In the genomic region with DNA sequence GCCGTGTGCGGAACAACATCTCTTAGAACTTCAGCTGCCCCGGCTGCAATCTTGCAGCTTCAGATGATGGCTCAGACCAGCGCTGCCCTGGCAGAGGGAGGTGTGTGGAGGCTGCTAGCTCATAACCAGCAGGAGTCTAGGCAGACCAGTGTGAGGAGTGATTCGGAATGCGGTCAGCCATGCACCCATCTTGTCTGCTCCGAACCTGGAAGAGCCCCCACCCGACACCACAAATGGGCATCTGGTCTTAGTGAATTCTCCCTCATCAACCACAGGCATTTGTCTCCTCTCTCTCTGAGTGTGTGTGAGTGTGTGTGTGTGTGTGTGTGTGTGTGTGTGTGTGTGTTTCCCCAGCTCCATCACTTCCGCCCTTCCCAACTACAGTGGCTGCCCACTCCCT, we compare ENCODE assay signal across 25 mouse cellular contexts. TPM values are rescaled to one million over a fixed set of nuclear protein-coding genes. Genes with fewer than 3 reads are reported as not detected.
A peak's percentile ranks its signal among the peaks of the same experiment; 100 is the strongest.
DNase-seq lines count a peak whose midpoint lies in the region; ATAC-seq and TF ChIP-seq lines count a peak whose summit lies in the region.
"Had no signal": no experiment of that assay in that cellular context is flagged by ENCODE, and none has a peak within 500 bp of the region (broad histone marks: within the 10 kb centered on the region; RNA-seq: fewer than 3 reads in every experiment).

No protein-coding gene starts in this region.

- peak; percentile 1 for DNase-seq in adrenal gland, postnatal 14 days
- no peak for DNase-seq in adrenal gland, postnatal 4 days (ENCODE audit: low spot score in 2 of 2)
- DNase-seq in heart, adult 2 months: no peak
- no peak for DNase-seq in heart, embryonic 10.5 days (ENCODE audit: low spot score)
- DNase-seq in neural tube, embryonic 10.5 days (ENCODE audit: extremely low spot score, low spot score): no peak
- no peak for DNase-seq in thymus, adult 18-20 months
- DNase-seq: adrenal gland, postnatal 36 days; cerebellum, adult 8-10 months; embryo, embryonic 11 days; gastrocnemius, postnatal 36 days; heart, postnatal 14 days; kidney, adult 8-10 months; kidney, postnatal 4 days; liver, postnatal 0 days; lung, postnatal 4 days; midbrain, embryonic 14.5 days; right cerebral cortex, adult 18-20 months; right cerebral cortex, postnatal 4 days had no signal

- peaks cover 5% of the 10 kb centered on the region for H3K79me2 ChIP-seq in heart, adult 2 months (replicated peaks; ENCODE audit: control insufficient read depth, insufficient read depth, low read length)
- H3K79me2 ChIP-seq in myocyte (ENCODE audit: control insufficient read depth, insufficient read depth): peaks cover 60% of the 10 kb centered on the region

- H3K4me2 ChIP-seq in neural tube, embryonic 15.5 days: no peak overlapping the region
- H3K4me2 ChIP-seq in myocyte (ENCODE audit: low read depth): no peak overlapping the region
- H3K4me2 ChIP-seq: embryonic facial prominence, embryonic 13.5 days; hindbrain, embryonic 15.5 days; liver, embryonic 12.5 days had no signal

- intact Hi-C loops in heart, adult 2 months (cut with DNase I): no loop called here

- no peak overlapping the region for H3K9ac ChIP-seq in heart, adult 2 months (ENCODE audit: low read depth, low read length)
- no peak overlapping the region for H3K9ac ChIP-seq in neural tube, embryonic 15.5 days (replicated peaks)
- H3K9ac ChIP-seq: embryonic facial prominence, embryonic 13.5 days; hindbrain, embryonic 15.5 days; liver, embryonic 12.5 days; liver, postnatal 0 days had no signal

- 58% methylated on average over 9 of the region's 9 CpGs for WGBS in heart, adult 2 months
- 92% methylated on average over 9 of the region's 9 CpGs for WGBS in heart, embryonic 10.5 days
- WGBS in neural tube, embryonic 15.5 days: 83% methylated on average over 9 of the region's 9 CpGs

- H3K4me3 ChIP-seq in heart, adult 2 months: no peak overlapping the region
- H3K4me3 ChIP-seq in heart, embryonic 10.5 days: no peak overlapping the region
- no peak overlapping the region for H3K4me3 ChIP-seq in neural tube, embryonic 15.5 days (replicated peaks)
- no peak overlapping the region for H3K4me3 ChIP-seq in myocyte
- H3K4me3 ChIP-seq: embryonic facial prominence, embryonic 13.5 days; hindbrain, embryonic 15.5 days; liver, embryonic 12.5 days had no signal

- no peak for TF ChIP-seq CTCF in heart, adult 2 months (IDR thresholded peaks at IDR 0.05)

- no peaks in the 10 kb centered on the region for H3K27me3 ChIP-seq in heart, adult 2 months (ENCODE audit: control insufficient read depth, insufficient read depth, low read length)
- H3K27me3 ChIP-seq in heart, embryonic 10.5 days (ENCODE audit: insufficient read depth, poor library complexity, severe bottlenecking): no peaks in the 10 kb centered on the region
- no peaks in the 10 kb centered on the region for H3K27me3 ChIP-seq in neural tube, embryonic 15.5 days (replicated peaks)
- H3K27me3 ChIP-seq in myocyte (ENCODE audit: control insufficient read depth, insufficient read depth, insufficient read length): no peaks in the 10 kb centered on the region
- H3K27me3 ChIP-seq: embryonic facial prominence, embryonic 13.5 days; hindbrain, embryonic 15.5 days; liver, embryonic 12.5 days had no signal

- H3ac ChIP-seq in myocyte (ENCODE audit: control insufficient read depth, insufficient read length): no peak overlapping the region

- peaks cover 27% of the 10 kb centered on the region for H3K36me3 ChIP-seq in heart, adult 2 months (ENCODE audit: control insufficient read depth, insufficient read depth, low read length)
- H3K36me3 ChIP-seq in heart, embryonic 10.5 days: peaks cover 28% of the 10 kb centered on the region; the same call in 1 of the 2 replicates
- no peaks in the 10 kb centered on the region for H3K36me3 ChIP-seq in neural tube, embryonic 15.5 days
- no peaks in the 10 kb centered on the region for H3K36me3 ChIP-seq in myocyte (ENCODE audit: control insufficient read depth, insufficient read depth)
- H3K36me3 ChIP-seq: hindbrain, embryonic 15.5 days had no signal

- peak overlapping the region; percentile 88; the same call in 1 of the 2 replicates for H3K27ac ChIP-seq in heart, adult 2 months
- H3K27ac ChIP-seq in heart, embryonic 10.5 days: no peak overlapping the region; the same call in 1 of the 2 replicates
- 0 out of 2 replicates have a peak overlapping the region, but pooled peaks have one; percentile 18 for H3K27ac ChIP-seq in neural tube, embryonic 15.5 days (replicated peaks)
- H3K27ac ChIP-seq: embryonic facial prominence, embryonic 13.5 days; hindbrain, embryonic 15.5 days had no signal

- no peak for ATAC-seq in neural tube, embryonic 15.5 days (ENCODE audit: low FRiP score)
- ATAC-seq: forebrain, embryonic 14.5 days; intestine, embryonic 16.5 days; liver, embryonic 12.5 days; liver, postnatal 0 days had no signal

- TF ChIP-seq EP300 in heart, adult 2 months (IDR thresholded peaks at IDR 0.05; ENCODE audit: insufficient read depth, low read depth, low read length): no peak

- peaks cover 52% of the 10 kb centered on the region for H3K4me1 ChIP-seq in heart, adult 2 months (ENCODE audit: control insufficient read depth, insufficient read depth, low read length)
- peaks cover 61% of the 10 kb centered on the region for H3K4me1 ChIP-seq in heart, embryonic 10.5 days
- peaks cover 53% of the 10 kb centered on the region for H3K4me1 ChIP-seq in neural tube, embryonic 15.5 days

- no peaks in the 10 kb centered on the region for H3K9me3 ChIP-seq in heart, embryonic 10.5 days
- no peaks in the 10 kb centered on the region for H3K9me3 ChIP-seq in neural tube, embryonic 15.5 days (replicated peaks)
- H3K9me3 ChIP-seq: embryonic facial prominence, embryonic 13.5 days; hindbrain, embryonic 15.5 days; liver, embryonic 12.5 days had no signal

- TF ChIP-seq POLR2A in heart, adult 2 months (IDR thresholded peaks at IDR 0.05; ENCODE audit: insufficient read depth, low read depth, low read length): no peak
- TF ChIP-seq POLR2A in myocyte (IDR thresholded peaks at IDR 0.05; ENCODE audit: insufficient read length, low read depth): no peak

TF ChIP-seq in myocyte, 11 proteins besides CTCF, POLR2A, EP300 and RAD21:
- TF ChIP-seq MYOD1 (IDR thresholded peaks at IDR 0.05; ENCODE audit: control insufficient read depth in 1 of 3, insufficient read length in 2 of 3, low read depth in 2 of 3) (peak in 2 of 3 experiments; percentile 1 to 57), CEBPB (IDR thresholded peaks at IDR 0.05; ENCODE audit: insufficient read depth, poor library complexity, severe bottlenecking) (no peak), TCF12 (IDR thresholded peaks at IDR 0.05; ENCODE audit: insufficient read depth, poor library complexity, severe bottlenecking) (no peak), USF1 (IDR thresholded peaks at IDR 0.05; ENCODE audit: low read depth) (no peak), MYOG (IDR thresholded peaks at IDR 0.05; ENCODE audit: control insufficient read depth in 1 of 3, insufficient read depth in 1 of 3, insufficient read length in 2 of 3, low read depth in 2 of 3) (peak in 1 of 3 experiments; percentile 73)
TF ChIP-seq in myocyte: peak in this region for 2.

RNA-seq across cellular contexts. Expression of a gene that starts 24.4 kb away (rescaled TPM):
- 60.1 and 75.8 TPM in 2 replicates for total RNA-seq in adrenal gland, postnatal 14 days (2021)
- total RNA-seq in adrenal gland, postnatal 4 days (2021): 100 to 1,000 TPM; 116 to 120 TPM
- total RNA-seq in heart, adult 2 months (2021): 10 to 100 TPM; 23.7 to 25.7 TPM
- polyA plus RNA-seq in heart, adult 2 months (2012; rRNA removed): 54.9 and 61.8 TPM in 2 replicates
- 23.4 and 26.7 TPM in 2 replicates for polyA plus RNA-seq in heart, embryonic 10.5 days (2016; fragmentation: Nextera tagmentation; extraction: Ambion mirVana)
- 26.5 and 32.1 TPM in 2 replicates for polyA plus RNA-seq in neural tube, embryonic 15.5 days (2015; fragmentation: Nextera tagmentation; extraction: Ambion mirVana)
- 17.4 TPM for polyA plus RNA-seq in myocyte (2012; fragmentation: generic; extraction: Trizol)

RNA-seq across cellular contexts. Expression of a gene that starts 41.6 kb away (rescaled TPM):
- total RNA-seq in adrenal gland, postnatal 14 days (2021): 68.8 and 76.9 TPM in 2 replicates
- total RNA-seq in adrenal gland, postnatal 4 days (2021): 10 to 100 TPM; 83.0 to 91.7 TPM
- total RNA-seq in heart, adult 2 months (2021): 10 to 100 TPM; 72.7 to 73.0 TPM
- polyA plus RNA-seq in heart, adult 2 months (2012; rRNA removed): 82.8 and 85.3 TPM in 2 replicates
- polyA plus RNA-seq in heart, embryonic 10.5 days (2016; fragmentation: Nextera tagmentation; extraction: Ambion mirVana): 32.1 and 41.1 TPM in 2 replicates
- polyA plus RNA-seq in neural tube, embryonic 15.5 days (2015; fragmentation: Nextera tagmentation; extraction: Ambion mirVana): 99.0 and 101 TPM in 2 replicates
- polyA plus RNA-seq in myocyte (2012; fragmentation: generic; extraction: Trizol): 52.7 TPM

RNA-seq across cellular contexts. Expression of a gene that starts 52.2 kb away (rescaled TPM):
- 22.2 and 24.9 TPM in 2 replicates for total RNA-seq in adrenal gland, postnatal 14 days (2021)
- 10 to 100 TPM; 19.2 to 27.9 TPM for total RNA-seq in adrenal gland, postnatal 4 days (2021)
- 10 to 100 TPM; 21.5 to 27.9 TPM for total RNA-seq in heart, adult 2 months (2021)
- polyA plus RNA-seq in heart, adult 2 months (2012; rRNA removed): 44.4 and 57.0 TPM in 2 replicates
- polyA plus RNA-seq in heart, embryonic 10.5 days (2016; fragmentation: Nextera tagmentation; extraction: Ambion mirVana): 10.2 and 13.4 TPM in 2 replicates
- polyA plus RNA-seq in neural tube, embryonic 15.5 days (2015; fragmentation: Nextera tagmentation; extraction: Ambion mirVana): 12.5 and 19.5 TPM in 2 replicates
- 1.2 TPM for polyA plus RNA-seq in myocyte (2012; fragmentation: generic; extraction: Trizol)
